Mouse (Mus musculus) lung, postnatal 4 days (tissue): ENCODE measurements around the gene Ssh2.

Experiments used
- DNase-seq, 2 experiments: peaks; one replicate each; pipeline ENCODE4 v3.0.0; 2021

The Ssh2 gene

GRCm38 (mm10) chr11:77494344-77494676 is 278.2 kb downstream of the Ssh2 start:
- DNase-seq: peak in 1 of 2 experiments; percentile 24

GRCm38 (mm10) chr11:77494782-77495181 is 278.7 kb downstream of the Ssh2 start:
- no peak for DNase-seq

- DNase-seq: peak in 1 of 2 experiments; percentile 15
These were observed 279.4 kb downstream of the Ssh2 start for GRCm38 (mm10) chr11:77495507-77495906.

- DNase-seq: peak; percentile 89 to 91
These were observed 281.3 kb downstream of the Ssh2 start for GRCm38 (mm10) chr11:77497341-77497756.

- DNase-seq: peak; percentile 68 to 78
These were observed 281.8 kb downstream of the Ssh2 start for GRCm38 (mm10) chr11:77497851-77498250.

- DNase-seq: no peak
These were observed 282.4 kb downstream of the Ssh2 start for GRCm38 (mm10) chr11:77498261-77499139.

GRCm38 (mm10) chr11:77499354-77499753 is 283.3 kb downstream of the Ssh2 start:
- no peak for DNase-seq

GRCm38 (mm10) chr11:77500361-77501325 is 284.6 kb downstream of the Ssh2 start:
- no peak for DNase-seq

GRCm38 (mm10) chr11:77501392-77501791 is 285.3 kb downstream of the Ssh2 start:
- peak; percentile 75 to 86 for DNase-seq

GRCm38 (mm10) chr11:77501971-77502370 is 285.9 kb downstream of the Ssh2 start:
- DNase-seq: peak in 1 of 2 experiments; percentile 14

GRCm38 (mm10) chr11:77502481-77502880 is 286.4 kb downstream of the Ssh2 start:
- peak in 1 of 2 experiments; percentile 19 for DNase-seq

- peak; percentile 59 to 78 for DNase-seq
These were observed 287.4 kb downstream of the Ssh2 start for GRCm38 (mm10) chr11:77503511-77503910.

- DNase-seq: peak in 1 of 2 experiments; percentile 24
These were observed 288.3 kb downstream of the Ssh2 start for GRCm38 (mm10) chr11:77504377-77504776.

GRCm38 (mm10) chr11:77505291-77505980 is 289.3 kb downstream of the Ssh2 start:
- DNase-seq: peak in 1 of 2 experiments; percentile 22

GRCm38 (mm10) chr11:77506273-77506672 is 290.2 kb downstream of the Ssh2 start:
- DNase-seq: no peak

- no peak for DNase-seq
These were observed 290.9 kb downstream of the Ssh2 start for GRCm38 (mm10) chr11:77506941-77507340.

- DNase-seq: peak in 1 of 2 experiments; percentile 29
These were observed 291.3 kb downstream of the Ssh2 start for GRCm38 (mm10) chr11:77507426-77507825.

- DNase-seq: peak; percentile 91
These were observed 292.3 kb downstream of the Ssh2 start for GRCm38 (mm10) chr11:77508068-77509021.
